Mouse (Mus musculus) stomach, embryonic 14.5 days (tissue): ENCODE data around the gene Ccdc58. TPM values are rescaled to one million over a fixed set of nuclear protein-coding genes. Genes with fewer than 3 reads are reported as not detected.
"Not testable (repeated sequence)": the region's sequence is repeated elsewhere in the genome, so short reads cannot be mapped to it uniquely, and the experiment has no call there.

Experiments used
- ATAC-seq: fragments of 200-750 bp; cut with Nextera tagmentation; 2 replicates; pipeline ENCODE4 v1.8.0; 2017; ENCODE audit warnings: low read depth, moderate TSS enrichment; ENCODE audit not compliant: insufficient number of reproducible peaks, insufficient read depth, low FRiP score
- H3K27ac ChIP-seq: fragments of 300-500 bp; sonication (generic); 2 replicates; pipeline ENCODE4 v1.5.1; 2014; ENCODE audit warnings: mild to moderate bottlenecking, low read length, moderate library complexity, mixed read lengths
- H3K27me3 ChIP-seq: fragments of 300-500 bp; sonication (generic); 2 replicates; pipeline ENCODE4 v1.6.1; 2014; ENCODE audit warnings: low read length, control low read depth, mixed read lengths; ENCODE audit not compliant: control insufficient read depth, insufficient read depth
- H3K36me3 ChIP-seq: fragments of 300-500 bp; sonication (generic); 2 replicates; pipeline ENCODE4 v1.6.1; 2014; ENCODE audit warnings: mild to moderate bottlenecking, control low read depth, low read length, moderate library complexity, mixed read lengths; ENCODE audit not compliant: control insufficient read depth, insufficient read depth
- H3K4me1 ChIP-seq: fragments of 300-500 bp; sonication (generic); 2 replicates; pipeline ENCODE4 v1.6.1; 2014; ENCODE audit warnings: low read length, control low read depth, mixed read lengths; ENCODE audit not compliant: control insufficient read depth, insufficient read depth
- H3K4me2 ChIP-seq: fragments of 300-500 bp; sonication (generic); replicated peaks from 2 replicates; pipeline ENCODE4 v1.6.1; 2014; ENCODE audit warnings: low read depth, low read length, control low read depth
- H3K4me3 ChIP-seq: fragments of 300-500 bp; sonication (generic); 2 replicates; pipeline ENCODE4 v1.5.1; 2014; ENCODE audit warnings: low read depth, low read length, control low read depth
- H3K9ac ChIP-seq: fragments of 300-500 bp; sonication (generic); replicated peaks from 2 replicates; pipeline ENCODE4 v1.6.1; 2014; ENCODE audit warnings: low read depth, mild to moderate bottlenecking, control low read depth, low read length, moderate library complexity, mixed read lengths
- H3K9me3 ChIP-seq: fragments of 300-500 bp; sonication (generic); 2 replicates; pipeline ENCODE4 v1.6.1; 2016; ENCODE audit warnings: low read depth, low read length, control low read depth; ENCODE audit not compliant: control insufficient read depth
- WGBS: fragments of 180-500 bp; shearing (Covaris S2); extraction: QIAGEN DNeasy Blood & Tissue Kit; methylation state at CpG from one replicate; pipeline ENCODE4 v1.1.7; 2014; 5-methylcytosine and 5-hydroxymethylcytosine counted together
- polyA plus RNA-seq: library from polyadenylated mRNA; unstranded; fragments of >200 nt; fragmentation: Nextera tagmentation; extraction: Ambion mirVana; gene quantifications from 2 replicates; pipeline ENCODE4 v1.2.1, GENCODE M21; 2014

The Ccdc58 gene
- polyA plus RNA-seq, 1 experiment from 2014 or later = 71.0 TPM

GRCm38 (mm10) chr16:36089850-36090616 is 18.5 kb downstream of the Ccdc58 start:
- Histone ChIP-seq H3K9me3 (no peaks in the 10 kb centered on the region), H3K4me2 (no peak overlapping the region), H3K4me1 (no peaks in the 10 kb centered on the region), H3K36me3 (peaks cover 22% of the 10 kb centered on the region), H3K4me3 (no peak overlapping the region), H3K9ac (no peak overlapping the region), H3K27ac (no peak overlapping the region), H3K27me3 (no peaks in the 10 kb centered on the region)
- no peak for ATAC-seq
- 72% methylated on average over 8 of the region's 8 CpGs for WGBS

- H3K4me3 ChIP-seq = no peak overlapping the region
- peaks cover 14% of the 10 kb centered on the region for H3K36me3 ChIP-seq
- H3K27me3 ChIP-seq = no peaks in the 10 kb centered on the region
- no peak overlapping the region for H3K4me2 ChIP-seq
- no peaks in the 10 kb centered on the region for H3K4me1 ChIP-seq
- no peaks in the 10 kb centered on the region for H3K9me3 ChIP-seq
- H3K27ac ChIP-seq = no peak overlapping the region
- ATAC-seq = no peak
- WGBS = 80% methylated on average over 11 of the region's 11 CpGs
- no peak overlapping the region for H3K9ac ChIP-seq
Measured at GRCm38 (mm10) chr16:36090785-36091509, 19.5 kb downstream of the Ccdc58 start.

- Histone ChIP-seq H3K4me1 (no peaks in the 10 kb centered on the region), H3K4me2 (no peak overlapping the region), H3K9ac (no peak overlapping the region), H3K4me3 (no peak overlapping the region), H3K36me3 (peaks cover 3% of the 10 kb centered on the region; the same call in 1 of the 2 replicates), H3K27me3 (no peaks in the 10 kb centered on the region), H3K27ac (no peak overlapping the region), H3K9me3 (no peaks in the 10 kb centered on the region)
- 69% methylated on average over 3 of the region's 3 CpGs for WGBS
- no peak for ATAC-seq
Measured at GRCm38 (mm10) chr16:36094079-36094478, 22.6 kb downstream of the Ccdc58 start.

GRCm38 (mm10) chr16:36097813-36098499 is 26.5 kb downstream of the Ccdc58 start:
- ATAC-seq, H3K27me3 ChIP-seq, H3K9ac ChIP-seq, H3K36me3 ChIP-seq, H3K4me1 ChIP-seq, H3K4me3 ChIP-seq, H3K4me2 ChIP-seq, H3K27ac ChIP-seq, H3K9me3 ChIP-seq: not testable (repeated sequence)
- 91% methylated on average over 12 of the region's 12 CpGs for WGBS

GRCm38 (mm10) chr16:36101526-36101925 is 30.0 kb downstream of the Ccdc58 start:
- Histone ChIP-seq H3K27me3 (no peaks in the 10 kb centered on the region), H3K9me3 (no peaks in the 10 kb centered on the region), H3K4me1 (no peaks in the 10 kb centered on the region), H3K36me3 (no peaks in the 10 kb centered on the region), H3K27ac (no peak overlapping the region), H3K9ac (no peak overlapping the region), H3K4me3 (no peak overlapping the region), H3K4me2 (no peak overlapping the region)
- ATAC-seq = no peak
- 86% methylated on average over 1 of the region's 1 CpGs for WGBS

GRCm38 (mm10) chr16:36102211-36102610 is 30.7 kb downstream of the Ccdc58 start:
- Histone ChIP-seq H3K9me3 (no peaks in the 10 kb centered on the region), H3K27ac (no peak overlapping the region), H3K4me1 (no peaks in the 10 kb centered on the region), H3K9ac (no peak overlapping the region), H3K27me3 (no peaks in the 10 kb centered on the region), H3K36me3 (no peaks in the 10 kb centered on the region), H3K4me2 (no peak overlapping the region), H3K4me3 (no peak overlapping the region)
- no peak for ATAC-seq
- 94% methylated on average over 1 of the region's 1 CpGs for WGBS

GRCm38 (mm10) chr16:36111486-36111885 is 40.0 kb downstream of the Ccdc58 start:
- not testable (repeated sequence) for H3K9ac ChIP-seq, H3K9me3 ChIP-seq, H3K4me2 ChIP-seq, H3K4me1 ChIP-seq, H3K27me3 ChIP-seq, H3K27ac ChIP-seq, H3K4me3 ChIP-seq, H3K36me3 ChIP-seq, ATAC-seq

- H3K27me3 ChIP-seq, H3K4me3 ChIP-seq: not testable (repeated sequence)
- 94% methylated on average over 6 of the region's 6 CpGs for WGBS
Measured at GRCm38 (mm10) chr16:36115751-36116150, 44.3 kb downstream of the Ccdc58 start.

More at GRCm38 (mm10) chr16:36115751-36116150, 44.3 kb downstream of the Ccdc58 start:
- not testable (repeated sequence) for H3K9ac ChIP-seq, H3K4me1 ChIP-seq, H3K4me2 ChIP-seq, H3K9me3 ChIP-seq, H3K27ac ChIP-seq, ATAC-seq, H3K36me3 ChIP-seq
